Mouse (Mus musculus): Measurements from ENCODE around the gene Tmem121. TPM values are rescaled to one million over a fixed set of nuclear protein-coding genes. Genes with fewer than 3 reads are reported as not detected.

Gene Tmem121
- polyA plus RNA-seq, 1 experiment from 2014 or later: 2.1 TPM

GRCm38 (mm10) chr12:113157002-113157401 lies 28.7 kb upstream of the Tmem121 start:
- WGBS: 38% methylated on average over 8 of the region's 8 CpGs
- H3K27ac ChIP-seq (ENCODE audit: poor library complexity, severe bottlenecking): no peak overlapping the region

GRCm38 (mm10) chr12:113157521-113157920 lies 28.2 kb upstream of the Tmem121 start:
- no peak overlapping the region for H3K4me3 ChIP-seq
- no peaks in the 10 kb centered on the region for H3K27me3 ChIP-seq (replicated peaks)
- no peaks in the 10 kb centered on the region for H3K9me3 ChIP-seq (replicated peaks)
- no peak for ATAC-seq (ENCODE audit: insufficient number of reproducible peaks, low FRiP score)
- H3K4me2 ChIP-seq: peak overlapping the region; percentile 85; the same call in 1 of the 2 replicates
- no peak overlapping the region for H3K9ac ChIP-seq
- H3K27ac ChIP-seq (ENCODE audit: poor library complexity, severe bottlenecking): no peak overlapping the region
- H3K4me1 ChIP-seq (replicated peaks): peaks cover 36% of the 10 kb centered on the region
- peaks cover 26% of the 10 kb centered on the region for H3K36me3 ChIP-seq
- 86% methylated on average over 8 of the region's 8 CpGs for WGBS

More at GRCm38 (mm10) chr12:113157002-113157401, 28.7 kb upstream of the Tmem121 start:
- Histone ChIP-seq H3K27me3 (replicated peaks) (no peaks in the 10 kb centered on the region), H3K4me1 (replicated peaks) (peaks cover 41% of the 10 kb centered on the region), H3K4me2 (peak overlapping the region; percentile 85), H3K36me3 (peaks cover 21% of the 10 kb centered on the region), H3K9ac (peak overlapping the region; percentile 56), H3K9me3 (replicated peaks) (no peaks in the 10 kb centered on the region), H3K4me3 (peak overlapping the region; percentile 55)
- ATAC-seq (ENCODE audit: insufficient number of reproducible peaks, low FRiP score): no peak

- Histone ChIP-seq H3K27ac (ENCODE audit: poor library complexity, severe bottlenecking) (no peak overlapping the region), H3K9ac (no peak overlapping the region), H3K4me1 (replicated peaks) (peaks cover 31% of the 10 kb centered on the region), H3K4me3 (no peak overlapping the region), H3K9me3 (replicated peaks) (no peaks in the 10 kb centered on the region), H3K4me2 (no peak overlapping the region), H3K36me3 (peaks cover 31% of the 10 kb centered on the region), H3K27me3 (replicated peaks) (no peaks in the 10 kb centered on the region)
- 89% methylated on average over 8 of the region's 8 CpGs for WGBS
- ATAC-seq (ENCODE audit: insufficient number of reproducible peaks, low FRiP score): no peak
Observed at GRCm38 (mm10) chr12:113157971-113158370, 27.8 kb upstream of the Tmem121 start.

GRCm38 (mm10) chr12:113163561-113164006 lies 22.1 kb upstream of the Tmem121 start:
- Histone ChIP-seq H3K27ac (ENCODE audit: poor library complexity, severe bottlenecking) (no peak overlapping the region), H3K4me3 (no peak overlapping the region), H3K9ac (no peak overlapping the region), H3K4me1 (replicated peaks) (0 out of 2 replicates have a peak, but pooled peaks cover 7% of the 10 kb centered on the region), H3K9me3 (replicated peaks) (no peaks in the 10 kb centered on the region), H3K4me2 (no peak overlapping the region), H3K27me3 (replicated peaks) (no peaks in the 10 kb centered on the region), H3K36me3 (peaks cover 35% of the 10 kb centered on the region)
- ATAC-seq (ENCODE audit: insufficient number of reproducible peaks, low FRiP score): no peak
- WGBS: 75% methylated on average over 11 of the region's 11 CpGs

GRCm38 (mm10) chr12:113168031-113168536 lies 17.6 kb upstream of the Tmem121 start:
- no peak overlapping the region for H3K27ac ChIP-seq (ENCODE audit: poor library complexity, severe bottlenecking)
- H3K4me1 ChIP-seq (replicated peaks): 0 out of 2 replicates have a peak, but pooled peaks cover 7% of the 10 kb centered on the region
- WGBS: 79% methylated on average over 9 of the region's 9 CpGs
- no peak overlapping the region for H3K4me3 ChIP-seq
- no peaks in the 10 kb centered on the region for H3K9me3 ChIP-seq (replicated peaks)
- H3K9ac ChIP-seq: no peak overlapping the region
- no peak for ATAC-seq (ENCODE audit: insufficient number of reproducible peaks, low FRiP score)
- peaks cover 14% of the 10 kb centered on the region; the same call in 1 of the 2 replicates for H3K36me3 ChIP-seq
- no peaks in the 10 kb centered on the region for H3K27me3 ChIP-seq (replicated peaks)
- H3K4me2 ChIP-seq: no peak overlapping the region

GRCm38 (mm10) chr12:113176960-113177725 lies 8.6 kb upstream of the Tmem121 start:
- no peaks in the 10 kb centered on the region for H3K36me3 ChIP-seq
- H3K27me3 ChIP-seq (replicated peaks): 0 out of 2 replicates have a peak, but pooled peaks cover 5% of the 10 kb centered on the region
- no peak overlapping the region for H3K4me2 ChIP-seq
- H3K9ac ChIP-seq: no peak overlapping the region
- no peak overlapping the region for H3K4me3 ChIP-seq
- no peaks in the 10 kb centered on the region for H3K4me1 ChIP-seq (replicated peaks)
- no peak for ATAC-seq (ENCODE audit: insufficient number of reproducible peaks, low FRiP score)
- WGBS: 80% methylated on average over 18 of the region's 18 CpGs
- no peak overlapping the region for H3K27ac ChIP-seq (ENCODE audit: poor library complexity, severe bottlenecking)
- H3K9me3 ChIP-seq (replicated peaks): no peaks in the 10 kb centered on the region

GRCm38 (mm10) chr12:113181020-113181419 lies 4.7 kb upstream of the Tmem121 start:
- Histone ChIP-seq H3K36me3 (no peaks in the 10 kb centered on the region), H3K9ac (no peak overlapping the region), H3K27ac (ENCODE audit: poor library complexity, severe bottlenecking) (no peak overlapping the region), H3K27me3 (replicated peaks) (peaks cover 29% of the 10 kb centered on the region), H3K9me3 (replicated peaks) (no peaks in the 10 kb centered on the region), H3K4me2 (no peak overlapping the region), H3K4me1 (replicated peaks) (peaks cover 5% of the 10 kb centered on the region), H3K4me3 (no peak overlapping the region)
- ATAC-seq (ENCODE audit: insufficient number of reproducible peaks, low FRiP score): no peak
- 46% methylated on average over 4 of the region's 4 CpGs for WGBS

GRCm38 (mm10) chr12:113184945-113185344 lies 785 bp upstream of the Tmem121 start:
- Histone ChIP-seq H3K4me3 (no peak overlapping the region), H3K4me2 (peak overlapping the region; percentile 98; the same call in 1 of the 2 replicates)

GRCm38 (mm10) chr12:113186326-113187010 lies 738 bp downstream of the Tmem121 start:
- no peaks in the 10 kb centered on the region for H3K36me3 ChIP-seq
- H3K4me2 ChIP-seq: peak overlapping the region; percentile 98
- no peak overlapping the region for H3K27ac ChIP-seq (ENCODE audit: poor library complexity, severe bottlenecking)
- 44% methylated on average over 12 of the region's 12 CpGs for WGBS
- peak overlapping the region; percentile 79 for H3K9ac ChIP-seq
- peaks cover 24% of the 10 kb centered on the region for H3K4me1 ChIP-seq (replicated peaks)
- H3K27me3 ChIP-seq (replicated peaks): peaks cover 61% of the 10 kb centered on the region
- no peak for ATAC-seq (ENCODE audit: insufficient number of reproducible peaks, low FRiP score)
- no peaks in the 10 kb centered on the region for H3K9me3 ChIP-seq (replicated peaks)
- peak overlapping the region; percentile 63 for H3K4me3 ChIP-seq

More at GRCm38 (mm10) chr12:113184945-113185344, 785 bp upstream of the Tmem121 start:
- H3K9me3 ChIP-seq (replicated peaks): no peaks in the 10 kb centered on the region
- peaks cover 57% of the 10 kb centered on the region for H3K27me3 ChIP-seq (replicated peaks)
- no peak overlapping the region for H3K27ac ChIP-seq (ENCODE audit: poor library complexity, severe bottlenecking)
- ATAC-seq (ENCODE audit: insufficient number of reproducible peaks, low FRiP score): no peak
- WGBS: 56% methylated on average over 5 of the region's 5 CpGs
- peaks cover 24% of the 10 kb centered on the region for H3K4me1 ChIP-seq (replicated peaks)
- H3K36me3 ChIP-seq: no peaks in the 10 kb centered on the region
- H3K9ac ChIP-seq: no peak overlapping the region

GRCm38 (mm10) chr12:113187011-113187375 lies 1.3 kb downstream of the Tmem121 start:
- Histone ChIP-seq H3K4me3 (peak overlapping the region; percentile 41), H3K4me2 (peak overlapping the region; percentile 98), H3K27ac (ENCODE audit: poor library complexity, severe bottlenecking) (no peak overlapping the region), H3K27me3 (replicated peaks) (peaks cover 61% of the 10 kb centered on the region), H3K9me3 (replicated peaks) (no peaks in the 10 kb centered on the region), H3K9ac (peak overlapping the region; percentile 50; the same call in 1 of the 2 replicates), H3K4me1 (replicated peaks) (peaks cover 24% of the 10 kb centered on the region), H3K36me3 (no peaks in the 10 kb centered on the region)
- ATAC-seq (ENCODE audit: insufficient number of reproducible peaks, low FRiP score): no peak
- WGBS: 48% methylated on average over 4 of the region's 4 CpGs

All from heart, embryonic 12.5 days (tissue).